Mouse (Mus musculus) megakaryocyte, embryonic 14.5 days (primary cell): Measurements from ENCODE around the gene Wdr81.

Experiments used
- FLI1 ChIP-seq: IDR thresholded peaks from 2 replicates; pipeline ENCODE4 v1.6.1; 2012; ENCODE audit warnings: low read length, inconsistent platforms, mixed read lengths
- GATA1 ChIP-seq: IDR thresholded peaks from 3 replicates; pipeline ENCODE4 v1.6.1; 2012; ENCODE audit warnings: mixed read lengths, low read length, inconsistent platforms, borderline replicate concordance

DNA sequence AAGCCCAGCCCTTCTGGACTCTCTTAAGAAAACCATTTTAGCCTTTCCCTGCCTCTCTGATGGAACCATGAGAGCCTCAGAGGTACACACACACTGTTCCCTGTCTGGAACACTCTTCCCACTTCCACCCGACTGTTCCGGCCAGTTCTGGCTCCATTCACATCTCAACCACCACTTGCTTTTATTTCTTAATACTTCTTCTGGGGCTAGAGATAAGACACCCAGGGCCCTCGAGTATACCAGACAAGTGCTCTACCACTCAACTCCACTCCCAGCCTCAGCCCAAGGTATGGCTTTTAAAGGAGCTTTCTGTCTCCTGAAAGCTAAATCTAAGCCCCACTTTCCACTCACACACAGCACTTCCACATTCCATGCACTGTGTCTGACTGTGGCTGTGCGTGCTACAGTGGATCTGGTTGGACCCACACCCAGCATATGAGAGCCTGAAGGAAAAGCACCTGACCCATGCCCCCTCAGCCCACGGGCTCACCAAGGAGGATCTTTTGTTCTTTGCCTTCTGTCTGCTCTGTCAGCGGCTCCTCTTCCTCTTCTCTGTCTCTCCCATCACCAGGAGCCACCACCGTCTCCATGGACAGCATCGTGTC is 4.1 kb downstream of the Wdr81 start:
- TF ChIP-seq GATA1: no peak
- TF ChIP-seq FLI1: no peak
